4 mouse cellular contexts compared by ENCODE assay signal in the genomic region with DNA sequence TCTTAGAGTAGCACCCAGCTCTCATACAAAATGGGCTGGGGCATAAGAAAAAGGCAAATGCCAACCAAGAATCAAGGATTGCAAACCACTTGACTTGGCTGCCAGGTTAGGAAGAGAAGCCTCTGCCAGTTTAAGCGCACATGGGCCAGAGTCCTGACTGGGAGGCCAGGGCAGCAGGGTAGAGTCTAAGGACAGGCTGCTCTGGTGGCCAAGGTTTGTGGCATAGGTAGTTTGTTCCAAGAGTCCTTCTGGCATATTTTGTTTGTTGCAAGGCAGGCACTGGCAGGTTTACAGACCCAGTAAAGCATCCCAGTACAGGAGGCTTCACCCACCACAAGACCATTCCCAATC. TPM values are rescaled to one million over a fixed set of nuclear protein-coding genes. Genes with fewer than 3 reads are reported as not detected.
"Had no signal": no experiment of that assay in that cellular context is flagged by ENCODE, and none has a peak within 500 bp of the region (broad histone marks: within the 10 kb centered on the region; RNA-seq: fewer than 3 reads in every experiment).

No protein-coding gene starts in this region.

RNA-seq across cellular contexts. Expression of gene Ly6c1, which starts 0.7 kb away (rescaled TPM):
- total RNA-seq: hematopoietic stem cell, adult 5-6 weeks had no signal
- polyA plus RNA-seq: liver, embryonic 11.5 days had no signal

RNA-seq across cellular contexts. Expression of gene Ly6a, which starts 50.1 kb away (rescaled TPM):
- total RNA-seq: granulocyte monocyte progenitor cell, adult 5-6 weeks had no signal
- polyA plus RNA-seq: hindbrain, embryonic 13.5 days had no signal
